Mouse (Mus musculus): ENCODE data around the gene Nexn.

Nexn gene

GRCm38 (mm10) chr3:152192238-152192931, 73.8 kb downstream of the Nexn start:
- DNase-seq: peak; percentile 64

GRCm38 (mm10) chr3:152191791-152192237, 74.3 kb downstream of the Nexn start:
- DNase-seq: no peak

GRCm38 (mm10) chr3:152190679-152191477, 75.3 kb downstream of the Nexn start:
- no peak for DNase-seq

- no peak for DNase-seq
Observed at GRCm38 (mm10) chr3:152189306-152189705, 76.8 kb downstream of the Nexn start.
